Mouse (Mus musculus) heart, postnatal 0 days (tissue): Measurements from ENCODE around the gene Cog6.

Experiments
- CTCF ChIP-seq: IDR thresholded peaks from 2 replicates; pipeline ENCODE4 v1.5.1; 2016; ENCODE audit warnings: antibody characterized with exemption, control low read depth, low read depth
- EP300 ChIP-seq: IDR thresholded peaks from 2 replicates; pipeline ENCODE4 v1.6.1; 2016; ENCODE audit warnings: antibody characterized with exemption, low read depth

- TF ChIP-seq CTCF (no peak), EP300 (no peak)
Measured at GRCm38 (mm10) chr3:53016436-53017340, at the start of gene Cog6.
